Mouse (Mus musculus): ENCODE results near the gene Akr1cl.
"Not testable (repeated sequence)": the region's sequence is repeated elsewhere in the genome, so short reads cannot be mapped to it uniquely, and the experiment has no call there.

The Akr1cl gene

GRCm38 (mm10) chr1:65032641-65033040 is at the start of gene Akr1cl:
Gene Akr1cl (minus strand): TSS chr1:65032759.
- DNase-seq (ENCODE audit: low spot score in 2 of 2), result no peak

- DNase-seq (ENCODE audit: low spot score in 2 of 2), result no peak
Measured at GRCm38 (mm10) chr1:65082188-65082587, 49.6 kb upstream of the Akr1cl start, which contains the start of gene Crygb. Gene Crygb (minus strand): TSS chr1:65082288.

GRCm38 (mm10) chr1:65075607-65076006 is 43.0 kb upstream of the Akr1cl start:
- DNase-seq (ENCODE audit: low spot score in 2 of 2), result no peak

- DNase-seq (ENCODE audit: low spot score in 2 of 2), result no peak
Measured at GRCm38 (mm10) chr1:65073589-65073988, 41.0 kb upstream of the Akr1cl start, which contains the start of gene Crygc. Gene Crygc (minus strand): TSS chr1:65073689.

- DNase-seq (ENCODE audit: low spot score in 2 of 2), result no peak
Measured at GRCm38 (mm10) chr1:65067842-65068241, 35.3 kb upstream of the Akr1cl start.

GRCm38 (mm10) chr1:65064201-65064600 is 31.6 kb upstream of the Akr1cl start:
- DNase-seq (ENCODE audit: low spot score in 2 of 2), result no peak

GRCm38 (mm10) chr1:65063352-65063751 is 30.8 kb upstream of the Akr1cl start, which contains the start of gene Crygd:
Gene Crygd (minus strand): TSS chr1:65063452.
- no peak for DNase-seq (ENCODE audit: low spot score in 2 of 2)

- DNase-seq (ENCODE audit: low spot score in 2 of 2), result no peak
Measured at GRCm38 (mm10) chr1:65052140-65052539, 19.6 kb upstream of the Akr1cl start.

GRCm38 (mm10) chr1:65051696-65052095 is 19.1 kb upstream of the Akr1cl start:
- DNase-seq (ENCODE audit: low spot score in 2 of 2), result no peak

GRCm38 (mm10) chr1:65050952-65051351 is 18.4 kb upstream of the Akr1cl start, which contains the start of gene Cryge:
Gene Cryge (minus strand): TSS chr1:65051149.
- not testable (repeated sequence) for DNase-seq (ENCODE audit: low spot score in 2 of 2)

- DNase-seq (ENCODE audit: low spot score in 2 of 2), result no peak
Measured at GRCm38 (mm10) chr1:65048781-65049180, 16.2 kb upstream of the Akr1cl start.

GRCm38 (mm10) chr1:65046401-65047109 is 14.0 kb upstream of the Akr1cl start:
- DNase-seq (ENCODE audit: low spot score in 2 of 2), result no peak

GRCm38 (mm10) chr1:65043433-65043832 is 10.9 kb upstream of the Akr1cl start:
- DNase-seq (ENCODE audit: low spot score in 2 of 2), result no peak

GRCm38 (mm10) chr1:65041837-65042236 is 9.3 kb upstream of the Akr1cl start:
- DNase-seq (ENCODE audit: low spot score in 2 of 2), result no peak

GRCm38 (mm10) chr1:65040806-65041205 is 8.2 kb upstream of the Akr1cl start:
- no peak for DNase-seq (ENCODE audit: low spot score in 2 of 2)

- DNase-seq (ENCODE audit: low spot score in 2 of 2), result no peak
Measured at GRCm38 (mm10) chr1:65039679-65040078, 7.1 kb upstream of the Akr1cl start.

GRCm38 (mm10) chr1:65037542-65037941 is 5.0 kb upstream of the Akr1cl start:
- no peak for DNase-seq (ENCODE audit: low spot score in 2 of 2)

GRCm38 (mm10) chr1:65035513-65035912 is 3.0 kb upstream of the Akr1cl start:
- DNase-seq (ENCODE audit: low spot score in 2 of 2), result no peak

GRCm38 (mm10) chr1:65028206-65028605 is 4.4 kb downstream of the Akr1cl start:
- no peak for DNase-seq (ENCODE audit: low spot score in 2 of 2)

GRCm38 (mm10) chr1:65012726-65013125 is 19.8 kb downstream of the Akr1cl start:
- no peak for DNase-seq (ENCODE audit: low spot score in 2 of 2)

- DNase-seq (ENCODE audit: low spot score in 2 of 2), result peak; percentile 15 to 39
Measured at GRCm38 (mm10) chr1:65010153-65010552, 22.4 kb downstream of the Akr1cl start.

- DNase-seq (ENCODE audit: low spot score in 2 of 2), result no peak
Measured at GRCm38 (mm10) chr1:65005575-65005974, 27.0 kb downstream of the Akr1cl start.

- DNase-seq (ENCODE audit: low spot score in 2 of 2), result no peak
Measured at GRCm38 (mm10) chr1:65004526-65004925, 28.0 kb downstream of the Akr1cl start.

- no peak for DNase-seq (ENCODE audit: low spot score in 2 of 2)
Measured at GRCm38 (mm10) chr1:64993206-64993605, 39.4 kb downstream of the Akr1cl start.

All from frontal cortex, postnatal 10 days (tissue).